Mouse (Mus musculus) lung, postnatal 0 days (tissue): Measurements from ENCODE around the gene Prss16.

Experiments
- CTCF ChIP-seq: IDR thresholded peaks from 2 replicates; pipeline ENCODE4 v1.5.1; 2016; ENCODE audit warnings: antibody characterized with exemption, mild to moderate bottlenecking
- EP300 ChIP-seq: IDR thresholded peaks from 2 replicates; pipeline ENCODE4 v1.6.1; 2016; ENCODE audit warnings: antibody characterized with exemption, mild to moderate bottlenecking, control low read depth

DNA sequence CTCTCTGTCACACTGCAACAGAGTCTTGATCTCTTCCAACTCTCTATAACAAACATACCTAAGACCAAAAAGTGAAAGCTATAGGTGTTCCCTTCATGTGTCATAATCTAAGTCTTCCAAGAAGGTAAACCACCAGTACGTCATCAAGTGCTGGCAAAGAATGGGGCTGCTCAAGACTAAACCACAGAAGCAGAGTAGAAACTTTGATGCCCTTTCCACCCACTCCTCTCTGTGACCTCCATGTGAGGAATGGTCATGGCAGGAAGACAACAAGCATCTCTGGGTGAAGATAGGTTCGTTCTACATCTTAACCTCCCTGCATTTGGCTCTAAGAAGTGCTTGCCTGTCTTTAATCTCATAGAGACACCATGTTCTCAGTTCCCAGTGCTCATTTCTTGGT, 25.1 kb downstream of the Prss16 start:
- TF ChIP-seq EP300 (no peak), CTCF (no peak)
